Comparison of ENCODE assay signal across 13 mouse cellular contexts in the genomic region with DNA sequence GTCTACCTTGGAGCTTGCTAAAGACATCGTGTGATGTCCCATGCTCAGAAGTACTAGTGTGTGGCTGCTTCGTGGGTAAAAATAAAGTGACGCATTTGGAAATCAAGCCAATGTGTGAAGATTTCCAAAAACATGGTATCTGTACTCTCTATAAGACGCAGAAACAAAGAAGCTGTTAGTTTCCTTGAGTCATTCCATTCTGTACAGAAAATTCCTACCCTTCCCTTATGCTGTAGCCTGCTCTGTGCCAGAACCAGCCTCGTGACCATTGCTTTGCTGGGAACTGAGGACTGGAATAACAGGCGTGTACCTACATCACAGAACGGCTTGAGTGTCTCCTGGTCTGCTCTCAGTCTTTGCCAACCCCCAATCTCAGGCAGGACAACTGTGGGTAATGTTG. TPM values are rescaled to one million over a fixed set of nuclear protein-coding genes. Genes with fewer than 3 reads are reported as not detected.
"Had no signal": no experiment of that assay in that cellular context is flagged by ENCODE, and none has a peak within 500 bp of the region (broad histone marks: within the 10 kb centered on the region; RNA-seq: fewer than 3 reads in every experiment).

No protein-coding gene starts in this region.

- DNase-seq: retina, postnatal 1 day; right cerebral cortex, adult 18-20 months; right cerebral cortex, postnatal 14 days; right cerebral cortex, postnatal 25 days; right cerebral cortex, postnatal 4 days; spleen, adult 18-20 months; thymus, adult 18-20 months; thymus, adult 2 months; thymus, postnatal 14 days; thymus, postnatal 25 days; thymus, postnatal 36 days; thymus, postnatal 4 days had no signal

RNA-seq across cellular contexts. Expression of a gene that starts 7.7 kb away (rescaled TPM):
- total RNA-seq: neutrophil, adult 5-6 weeks had no signal

RNA-seq across cellular contexts. Expression of a gene that starts 18.9 kb away (rescaled TPM):
- total RNA-seq: neutrophil, adult 5-6 weeks had no signal

RNA-seq across cellular contexts. Expression of a gene that starts 29.2 kb away (rescaled TPM):
- total RNA-seq: neutrophil, adult 5-6 weeks had no signal
